Mouse (Mus musculus): ENCODE data around the gene Vdac1. TPM values are rescaled to one million over a fixed set of nuclear protein-coding genes. Genes with fewer than 3 reads are reported as not detected.
"Not testable (repeated sequence)": the region's sequence is repeated elsewhere in the genome, so short reads cannot be mapped to it uniquely, and the experiment has no call there.

Vdac1 gene
- total and polyA plus RNA-seq, 3 experiments, result 55.1 to 207 (median 127) TPM

- Histone ChIP-seq H3K4me3 (ENCODE audit: low read depth, low read length) (no peak overlapping the region), H3K27me3 (ENCODE audit: insufficient read depth, low read length) (no peaks in the 10 kb centered on the region), H3K9me3 (replicated peaks) (no peaks in the 10 kb centered on the region), H3K4me1 (ENCODE audit: insufficient read depth, low read depth, low read length) (peaks cover 39% of the 10 kb centered on the region), H3K36me3 (replicated peaks) (no peaks in the 10 kb centered on the region)
- ATAC-seq (ENCODE audit: extremely low read depth, insufficient number of reproducible peaks, low FRiP score, poor library complexity, severe bottlenecking), result no peak
- no peak for TF ChIP-seq CTCF (IDR thresholded peaks at IDR 0.05; ENCODE audit: low read depth, low read length)
- TF ChIP-seq TAL1 (conservative IDR thresholded peaks at IDR 0.05; ENCODE audit: low read depth, low read length), result no peak
- DNase-seq (ENCODE audit: low spot score), result no peak
These were observed 12.5 kb upstream of the Vdac1 start for GRCm38 (mm10) chr11:52348156-52348555.

DNA sequence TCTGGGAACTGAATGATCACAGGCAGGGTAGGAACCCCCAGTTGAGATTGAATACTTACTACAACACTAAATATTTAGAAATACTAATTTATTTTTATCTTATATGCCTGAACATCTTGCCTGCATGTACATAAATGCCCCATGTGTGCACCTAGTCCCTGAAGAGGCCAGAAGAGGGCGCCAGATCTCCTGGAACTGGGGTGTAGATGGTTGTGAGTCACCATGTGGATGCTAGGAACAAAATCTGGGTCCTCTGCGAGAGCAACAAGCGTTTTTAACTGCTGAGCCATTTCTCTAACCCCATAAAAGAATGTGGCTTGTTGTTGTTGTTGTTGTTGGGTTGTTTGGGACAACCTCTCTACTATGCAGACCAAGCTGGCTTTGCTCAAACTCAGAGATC, 11.9 kb upstream of the Vdac1 start:
- H3K9me3 ChIP-seq (replicated peaks), result no peaks in the 10 kb centered on the region
- peaks cover 36% of the 10 kb centered on the region for H3K4me1 ChIP-seq (ENCODE audit: insufficient read depth, low read depth, low read length)
- no peak for TF ChIP-seq GATA1 (IDR thresholded peaks at IDR 0.05; ENCODE audit: borderline replicate concordance, low read length)
- no peak for TF ChIP-seq GATA2 (IDR thresholded peaks at IDR 0.05; ENCODE audit: borderline replicate concordance, low read depth, low read length)
- TF ChIP-seq TAL1 (conservative IDR thresholded peaks at IDR 0.05; ENCODE audit: low read depth, low read length), result no peak
- no peak for TF ChIP-seq CTCF (IDR thresholded peaks at IDR 0.05; ENCODE audit: low read depth, low read length)
- no peak for TF ChIP-seq POLR2AphosphoS5 (IDR thresholded peaks at IDR 0.05; ENCODE audit: insufficient replicate concordance, low read depth, low read length)
- no peaks in the 10 kb centered on the region for H3K36me3 ChIP-seq (replicated peaks)
- no peak for DNase-seq (ENCODE audit: low spot score)
- no peaks in the 10 kb centered on the region for H3K27me3 ChIP-seq (ENCODE audit: insufficient read depth, low read length)
- no peak for ATAC-seq (ENCODE audit: extremely low read depth, insufficient number of reproducible peaks, low FRiP score, poor library complexity, severe bottlenecking)
- no peak overlapping the region for H3K4me3 ChIP-seq (ENCODE audit: low read depth, low read length)

GRCm38 (mm10) chr11:52350924-52351323, 9.7 kb upstream of the Vdac1 start:
- H3K9me3 ChIP-seq (replicated peaks), result 0 out of 2 replicates have a peak, but pooled peaks cover 1% of the 10 kb centered on the region
- H3K27me3 ChIP-seq (ENCODE audit: insufficient read depth, low read length), result no peaks in the 10 kb centered on the region
- no peak for TF ChIP-seq GATA2 (IDR thresholded peaks at IDR 0.05; ENCODE audit: borderline replicate concordance, low read depth, low read length)
- no peak for TF ChIP-seq TAL1 (conservative IDR thresholded peaks at IDR 0.05; ENCODE audit: low read depth, low read length)
- TF ChIP-seq CTCF (IDR thresholded peaks at IDR 0.05; ENCODE audit: low read depth, low read length), result no peak
- TF ChIP-seq POLR2AphosphoS5 (IDR thresholded peaks at IDR 0.05; ENCODE audit: insufficient replicate concordance, low read depth, low read length), result no peak
- no peak for TF ChIP-seq GATA1 (IDR thresholded peaks at IDR 0.05; ENCODE audit: borderline replicate concordance, low read length)
- peak; percentile 64 for ATAC-seq (ENCODE audit: extremely low read depth, insufficient number of reproducible peaks, low FRiP score, poor library complexity, severe bottlenecking)
- H3K4me3 ChIP-seq (ENCODE audit: low read depth, low read length), result no peak overlapping the region
- peak; percentile 83 for DNase-seq (ENCODE audit: low spot score)
- peaks cover 24% of the 10 kb centered on the region for H3K4me1 ChIP-seq (ENCODE audit: insufficient read depth, low read depth, low read length)
- no peaks in the 10 kb centered on the region for H3K36me3 ChIP-seq (replicated peaks)

- TF ChIP-seq GATA2 (IDR thresholded peaks at IDR 0.05; ENCODE audit: borderline replicate concordance, low read depth, low read length) (no peak), GATA1 (IDR thresholded peaks at IDR 0.05; ENCODE audit: borderline replicate concordance, low read length) (no peak), POLR2AphosphoS5 (IDR thresholded peaks at IDR 0.05; ENCODE audit: insufficient replicate concordance, low read depth, low read length) (no peak), CTCF (IDR thresholded peaks at IDR 0.05; ENCODE audit: low read depth, low read length) (no peak), TAL1 (conservative IDR thresholded peaks at IDR 0.05; ENCODE audit: low read depth, low read length) (no peak)
- no peak for DNase-seq (ENCODE audit: low spot score)
These were observed 8.4 kb upstream of the Vdac1 start for GRCm38 (mm10) chr11:52352271-52352670.

GRCm38 (mm10) chr11:52354644-52355043, 6.0 kb upstream of the Vdac1 start:
- Histone ChIP-seq H3K9me3 (replicated peaks) (peaks cover 7% of the 10 kb centered on the region), H3K4me3 (ENCODE audit: low read depth, low read length) (no peak overlapping the region), H3K4me1 (ENCODE audit: insufficient read depth, low read depth, low read length) (peaks cover 21% of the 10 kb centered on the region), H3K27me3 (ENCODE audit: insufficient read depth, low read length) (no peaks in the 10 kb centered on the region), H3K36me3 (replicated peaks) (no peaks in the 10 kb centered on the region)
- TF ChIP-seq CTCF (IDR thresholded peaks at IDR 0.05; ENCODE audit: low read depth, low read length) (no peak), GATA2 (IDR thresholded peaks at IDR 0.05; ENCODE audit: borderline replicate concordance, low read depth, low read length) (no peak), TAL1 (conservative IDR thresholded peaks at IDR 0.05; ENCODE audit: low read depth, low read length) (no peak)
- ATAC-seq (ENCODE audit: extremely low read depth, insufficient number of reproducible peaks, low FRiP score, poor library complexity, severe bottlenecking) (no peak), DNase-seq (ENCODE audit: low spot score) (no peak)

More at GRCm38 (mm10) chr11:52352271-52352670, 8.4 kb upstream of the Vdac1 start:
- H3K4me1 ChIP-seq (ENCODE audit: insufficient read depth, low read depth, low read length), result peaks cover 14% of the 10 kb centered on the region
- H3K4me3 ChIP-seq (ENCODE audit: low read depth, low read length), result no peak overlapping the region
- H3K36me3 ChIP-seq (replicated peaks), result no peaks in the 10 kb centered on the region
- ATAC-seq (ENCODE audit: extremely low read depth, insufficient number of reproducible peaks, low FRiP score, poor library complexity, severe bottlenecking), result no peak
- H3K27me3 ChIP-seq (ENCODE audit: insufficient read depth, low read length), result no peaks in the 10 kb centered on the region
- peaks cover 7% of the 10 kb centered on the region for H3K9me3 ChIP-seq (replicated peaks)

- peaks cover 7% of the 10 kb centered on the region for H3K9me3 ChIP-seq (replicated peaks)
- no peak for ATAC-seq (ENCODE audit: extremely low read depth, insufficient number of reproducible peaks, low FRiP score, poor library complexity, severe bottlenecking)
- peaks cover 27% of the 10 kb centered on the region for H3K4me1 ChIP-seq (ENCODE audit: insufficient read depth, low read depth, low read length)
- no peaks in the 10 kb centered on the region for H3K36me3 ChIP-seq (replicated peaks)
- no peak for DNase-seq (ENCODE audit: low spot score)
- H3K27me3 ChIP-seq (ENCODE audit: insufficient read depth, low read length), result no peaks in the 10 kb centered on the region
- TF ChIP-seq TAL1 (conservative IDR thresholded peaks at IDR 0.05; ENCODE audit: low read depth, low read length) (no peak), POLR2AphosphoS5 (IDR thresholded peaks at IDR 0.05; ENCODE audit: insufficient replicate concordance, low read depth, low read length) (no peak), GATA1 (IDR thresholded peaks at IDR 0.05; ENCODE audit: borderline replicate concordance, low read length) (no peak), CTCF (IDR thresholded peaks at IDR 0.05; ENCODE audit: low read depth, low read length) (no peak), GATA2 (IDR thresholded peaks at IDR 0.05; ENCODE audit: borderline replicate concordance, low read depth, low read length) (no peak)
- H3K4me3 ChIP-seq (ENCODE audit: low read depth, low read length), result no peak overlapping the region
These were observed 5.1 kb upstream of the Vdac1 start for GRCm38 (mm10) chr11:52355601-52356000.

GRCm38 (mm10) chr11:52357091-52357490, 3.6 kb upstream of the Vdac1 start:
- not testable (repeated sequence) for H3K36me3 ChIP-seq (replicated peaks); H3K4me3 ChIP-seq (ENCODE audit: low read depth, low read length); DNase-seq (ENCODE audit: low spot score); ATAC-seq (ENCODE audit: extremely low read depth, insufficient number of reproducible peaks, low FRiP score, poor library complexity, severe bottlenecking); H3K27me3 ChIP-seq (ENCODE audit: insufficient read depth, low read length); H3K9me3 ChIP-seq (replicated peaks)
- H3K4me1 ChIP-seq (ENCODE audit: insufficient read depth, low read depth, low read length), result peaks cover 17% of the 10 kb centered on the region
